Mouse (Mus musculus) embryonic facial prominence, embryonic 11.5 days (tissue): ENCODE data around the gene Tmem54. TPM values are rescaled to one million over a fixed set of nuclear protein-coding genes. Genes with fewer than 3 reads are reported as not detected.
A peak's percentile ranks its signal among the peaks of the same experiment; 100 is the strongest.

ENCODE experiments used
- ATAC-seq: fragments of 200-750 bp; cut with Nextera tagmentation; replicated peaks from 2 replicates; pipeline ENCODE4 v1.8.0; 2017; ENCODE audit warnings: low read depth; ENCODE audit not compliant: insufficient number of reproducible peaks, low FRiP score, low TSS enrichment
- DNase-seq: peaks from one replicate; pipeline ENCODE4 v3.0.0-alpha.2; 2015; ENCODE audit warnings: low spot score
- H3K27ac ChIP-seq: fragments of 300-500 bp; sonication (generic); replicated peaks from 2 replicates; pipeline ENCODE4 v1.5.1; 2014; ENCODE audit warnings: mild to moderate bottlenecking, low read depth, low read length, control low read depth
- H3K27me3 ChIP-seq: fragments of 300-500 bp; sonication (generic); 2 replicates; pipeline ENCODE4 v1.6.1; 2014; ENCODE audit warnings: mild to moderate bottlenecking, low read length, moderate library complexity, mixed read lengths; ENCODE audit not compliant: control insufficient read depth, insufficient read depth
- H3K36me3 ChIP-seq: fragments of 300-500 bp; sonication (generic); replicated peaks from 2 replicates; pipeline ENCODE4 v1.6.1; 2014; ENCODE audit warnings: low read depth, mild to moderate bottlenecking, low read length, moderate library complexity, mixed read lengths; ENCODE audit not compliant: control insufficient read depth, insufficient read depth
- H3K4me1 ChIP-seq: fragments of 300-500 bp; sonication (generic); 2 replicates; pipeline ENCODE4 v1.6.1; 2014; ENCODE audit warnings: low read length, mixed read lengths; ENCODE audit not compliant: control insufficient read depth, insufficient read depth
- H3K4me2 ChIP-seq: fragments of 300-500 bp; sonication (generic); 2 replicates; pipeline ENCODE4 v1.6.1; 2014; ENCODE audit warnings: low read depth, mild to moderate bottlenecking, control low read depth, low read length, moderate library complexity
- H3K4me3 ChIP-seq: fragments of 300-500 bp; sonication (generic); 2 replicates; pipeline ENCODE4 v1.5.1; 2014; ENCODE audit warnings: low read depth, low read length, control low read depth
- H3K9ac ChIP-seq: fragments of 300-500 bp; sonication (generic); replicated peaks from 2 replicates; pipeline ENCODE4 v1.6.1; 2014; ENCODE audit warnings: mild to moderate bottlenecking, control low read depth, low read length
- H3K9me3 ChIP-seq: fragments of 300-500 bp; sonication (generic); replicated peaks from 2 replicates; pipeline ENCODE4 v1.6.1; 2016; ENCODE audit warnings: mild to moderate bottlenecking, low read length, inconsistent platforms, mixed read lengths; ENCODE audit not compliant: control insufficient read depth
- WGBS: fragments of 180-500 bp; shearing (Covaris S2); extraction: QIAGEN DNeasy Blood & Tissue Kit; methylation state at CpG from one replicate; pipeline ENCODE4 v1.1.7; 2014; 5-methylcytosine and 5-hydroxymethylcytosine counted together
- polyA plus RNA-seq: library from polyadenylated mRNA; unstranded; fragments of >200 nt; fragmentation: Nextera tagmentation; extraction: Ambion mirVana; gene quantifications from 2 replicates; pipeline ENCODE4 v1.2.1, GENCODE M21; 2014

Gene Tmem54
- polyA plus RNA-seq, 1 experiment from 2014 or later: 6.4 TPM

- no peak overlapping the region for H3K9ac ChIP-seq
- no peaks in the 10 kb centered on the region for H3K36me3 ChIP-seq
- no peak overlapping the region for H3K27ac ChIP-seq
- 0 out of 2 replicates have a peak overlapping the region, but pooled peaks have one; percentile 29 for H3K4me2 ChIP-seq
- peaks cover 14% of the 10 kb centered on the region for H3K27me3 ChIP-seq
- DNase-seq (no peak), ATAC-seq (no peak)
- 11% methylated on average over 19 of the region's 19 CpGs for WGBS
- no peak overlapping the region for H3K4me3 ChIP-seq
- no peaks in the 10 kb centered on the region for H3K9me3 ChIP-seq
- peaks cover 7% of the 10 kb centered on the region for H3K4me1 ChIP-seq
These were observed 20.5 kb downstream of the Tmem54 start for GRCm38 (mm10) chr4:129125736-129126451.

- DNase-seq: peak; percentile 29
- no peak overlapping the region for H3K9ac ChIP-seq
- no peak overlapping the region for H3K4me2 ChIP-seq
- H3K4me1 ChIP-seq: no peaks in the 10 kb centered on the region; the same call in 1 of the 2 replicates
- H3K27me3 ChIP-seq: no peaks in the 10 kb centered on the region; the same call in 1 of the 2 replicates
- no peaks in the 10 kb centered on the region for H3K9me3 ChIP-seq
- H3K4me3 ChIP-seq: no peak overlapping the region
- no peak for ATAC-seq
- H3K36me3 ChIP-seq: no peaks in the 10 kb centered on the region
- 60% methylated on average over 13 of the region's 13 CpGs for WGBS
- no peak overlapping the region for H3K27ac ChIP-seq
These were observed 23.4 kb downstream of the Tmem54 start for GRCm38 (mm10) chr4:129128582-129129338.

- Histone ChIP-seq H3K27me3 (no peaks in the 10 kb centered on the region; the same call in 1 of the 2 replicates), H3K4me3 (no peak overlapping the region), H3K27ac (no peak overlapping the region), H3K4me1 (no peaks in the 10 kb centered on the region; the same call in 1 of the 2 replicates), H3K4me2 (no peak overlapping the region), H3K9ac (no peak overlapping the region), H3K36me3 (no peaks in the 10 kb centered on the region), H3K9me3 (no peaks in the 10 kb centered on the region)
- DNase-seq: no peak
- WGBS: 27% methylated on average over 9 of the region's 9 CpGs
- ATAC-seq: no peak
These were observed 24.0 kb downstream of the Tmem54 start for GRCm38 (mm10) chr4:129129387-129129786.

- no peaks in the 10 kb centered on the region for H3K9me3 ChIP-seq
- peak overlapping the region; percentile 27 for H3K4me2 ChIP-seq
- ATAC-seq: peak; percentile 53
- H3K27ac ChIP-seq: no peak overlapping the region
- H3K27me3 ChIP-seq: no peaks in the 10 kb centered on the region; the same call in 1 of the 2 replicates
- no peaks in the 10 kb centered on the region for H3K36me3 ChIP-seq
- H3K4me3 ChIP-seq: peak overlapping the region; percentile 25
- H3K9ac ChIP-seq: no peak overlapping the region
- no peaks in the 10 kb centered on the region; the same call in 1 of the 2 replicates for H3K4me1 ChIP-seq
- 2% methylated on average over 8 of the region's 8 CpGs for WGBS
- DNase-seq: peak; percentile 82
These were observed 24.8 kb downstream of the Tmem54 start for GRCm38 (mm10) chr4:129130149-129130548.

- peak; percentile 81 for DNase-seq
- peak overlapping the region; percentile 27 for H3K4me2 ChIP-seq
- 3% methylated on average over 15 of the region's 17 CpGs for WGBS
- H3K9ac ChIP-seq: peak overlapping the region; percentile 18; the same call in 1 of the 2 replicates
- H3K27ac ChIP-seq: no peak overlapping the region
- no peaks in the 10 kb centered on the region for H3K9me3 ChIP-seq
- H3K27me3 ChIP-seq: peaks cover 4% of the 10 kb centered on the region
- H3K36me3 ChIP-seq: no peaks in the 10 kb centered on the region
- ATAC-seq: peak; percentile 72; the same call in 1 of the 2 replicates
- peak overlapping the region; percentile 25; the same call in 1 of the 2 replicates for H3K4me3 ChIP-seq
- no peaks in the 10 kb centered on the region; the same call in 1 of the 2 replicates for H3K4me1 ChIP-seq
These were observed 25.5 kb downstream of the Tmem54 start for GRCm38 (mm10) chr4:129130755-129131303.

- Histone ChIP-seq H3K9ac (0 out of 2 replicates have a peak overlapping the region, but pooled peaks have one; percentile 32), H3K27me3 (peaks cover 23% of the 10 kb centered on the region), H3K9me3 (no peaks in the 10 kb centered on the region), H3K27ac (no peak overlapping the region), H3K4me1 (peaks cover 3% of the 10 kb centered on the region; the same call in 1 of the 2 replicates), H3K4me3 (no peak overlapping the region), H3K4me2 (no peak overlapping the region), H3K36me3 (no peaks in the 10 kb centered on the region)
- WGBS: 10% methylated on average over 15 of the region's 15 CpGs
- ATAC-seq: 0 out of 2 replicates have a peak, but pooled peaks have one; percentile 32
- DNase-seq: peak; percentile 93
These were observed 29.6 kb downstream of the Tmem54 start for GRCm38 (mm10) chr4:129134799-129135585.

- Histone ChIP-seq H3K9ac (no peak overlapping the region), H3K27me3 (peaks cover 23% of the 10 kb centered on the region), H3K36me3 (no peaks in the 10 kb centered on the region), H3K4me3 (no peak overlapping the region), H3K27ac (no peak overlapping the region), H3K9me3 (no peaks in the 10 kb centered on the region), H3K4me2 (no peak overlapping the region), H3K4me1 (peaks cover 3% of the 10 kb centered on the region; the same call in 1 of the 2 replicates)
- 56% methylated on average over 2 of the region's 2 CpGs for WGBS
- ATAC-seq: no peak
- no peak for DNase-seq
These were observed 30.3 kb downstream of the Tmem54 start for GRCm38 (mm10) chr4:129135637-129136036.
